Mouse (Mus musculus): ENCODE measurements around the gene Dhfr. TPM values are rescaled to one million over a fixed set of nuclear protein-coding genes. Genes with fewer than 3 reads are reported as not detected.
"Not testable (repeated sequence)": the region's sequence is repeated elsewhere in the genome, so short reads cannot be mapped to it uniquely, and the experiment has no call there.

The Dhfr gene
- polyA plus RNA-seq, 1 experiment from 2014 or later, result 10.6 TPM

GRCm38 (mm10) chr13:92346338-92346737 lies 8.2 kb upstream of the Dhfr start:
- H3K27me3 ChIP-seq (replicated peaks), result no peaks in the 10 kb centered on the region
- H3K4me1 ChIP-seq, result no peaks in the 10 kb centered on the region
- H3K4me3 ChIP-seq, result no peak overlapping the region
- no peak overlapping the region for H3K4me2 ChIP-seq (replicated peaks)
- H3K36me3 ChIP-seq, result peaks cover 39% of the 10 kb centered on the region
- no peak for ATAC-seq (ENCODE audit: low FRiP score, low read depth)
- 60% methylated on average over 5 of the region's 5 CpGs for WGBS
- H3K9ac ChIP-seq, result no peak overlapping the region
- no peaks in the 10 kb centered on the region for H3K9me3 ChIP-seq
- no peak overlapping the region for H3K27ac ChIP-seq

- Histone ChIP-seq H3K9ac (no peak overlapping the region), H3K27me3 (replicated peaks) (no peaks in the 10 kb centered on the region), H3K27ac (no peak overlapping the region), H3K4me3 (no peak overlapping the region), H3K4me2 (replicated peaks) (no peak overlapping the region), H3K9me3 (no peaks in the 10 kb centered on the region), H3K4me1 (peaks cover 11% of the 10 kb centered on the region), H3K36me3 (peaks cover 16% of the 10 kb centered on the region; the same call in 1 of the 2 replicates)
- no peak for ATAC-seq (ENCODE audit: low FRiP score, low read depth)
- 95% methylated on average over 6 of the region's 6 CpGs for WGBS
Observed at GRCm38 (mm10) chr13:92351100-92351499, 3.4 kb upstream of the Dhfr start.

DNA sequence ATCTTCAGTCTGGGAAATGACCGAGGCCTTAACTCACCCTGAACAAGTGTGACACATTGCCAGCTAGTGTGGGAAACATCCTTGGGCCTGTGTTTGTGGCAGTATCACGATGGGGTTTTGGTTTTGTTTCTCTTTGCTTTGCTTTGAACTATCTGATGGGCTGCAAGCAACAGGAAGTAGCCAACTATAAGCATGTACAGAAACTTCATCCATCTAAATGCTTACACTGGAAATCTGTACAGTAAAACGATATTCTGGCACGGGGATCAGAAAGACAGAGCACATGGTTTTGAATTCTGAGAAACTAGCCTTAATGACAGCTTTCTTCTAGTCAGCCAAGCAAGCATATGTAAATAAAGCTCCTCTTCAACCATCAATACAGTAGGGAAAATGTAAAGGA lies 570 bp upstream of the Dhfr start:
- peak overlapping the region; percentile 53 for H3K9ac ChIP-seq
- no peak overlapping the region for H3K27ac ChIP-seq
- peak; percentile 0; the same call in 1 of the 2 replicates for ATAC-seq (ENCODE audit: low FRiP score, low read depth)
- peak overlapping the region; percentile 96 for H3K4me2 ChIP-seq (replicated peaks)
- WGBS, result 28% methylated on average over 4 of the region's 4 CpGs
- H3K4me3 ChIP-seq, result peak overlapping the region; percentile 63
- peaks cover 9% of the 10 kb centered on the region for H3K36me3 ChIP-seq
- no peaks in the 10 kb centered on the region for H3K27me3 ChIP-seq (replicated peaks)
- H3K9me3 ChIP-seq, result no peaks in the 10 kb centered on the region
- peaks cover 15% of the 10 kb centered on the region for H3K4me1 ChIP-seq

GRCm38 (mm10) chr13:92355272-92355643 lies 732 bp downstream of the Dhfr start:
- ATAC-seq (ENCODE audit: low FRiP score, low read depth), result peak; percentile 52
- peak overlapping the region; percentile 62 for H3K9ac ChIP-seq
- H3K36me3 ChIP-seq, result peaks cover 6% of the 10 kb centered on the region
- H3K27ac ChIP-seq, result no peak overlapping the region
- under 1% methylated on average over 24 of the region's 24 CpGs for WGBS
- H3K4me3 ChIP-seq, result peak overlapping the region; percentile 63
- peaks cover 15% of the 10 kb centered on the region for H3K4me1 ChIP-seq
- H3K27me3 ChIP-seq (replicated peaks), result no peaks in the 10 kb centered on the region
- H3K4me2 ChIP-seq (replicated peaks), result peak overlapping the region; percentile 96
- H3K9me3 ChIP-seq, result no peaks in the 10 kb centered on the region

GRCm38 (mm10) chr13:92356376-92356775 lies 1.9 kb downstream of the Dhfr start:
- Histone ChIP-seq H3K9ac (no peak overlapping the region), H3K9me3 (no peaks in the 10 kb centered on the region), H3K4me1 (peaks cover 15% of the 10 kb centered on the region), H3K4me3 (no peak overlapping the region), H3K4me2 (replicated peaks) (peak overlapping the region; percentile 96), H3K27me3 (replicated peaks) (no peaks in the 10 kb centered on the region), H3K36me3 (no peaks in the 10 kb centered on the region; the same call in none of the 2 replicates), H3K27ac (no peak overlapping the region)
- WGBS, result 72% methylated on average over 7 of the region's 7 CpGs
- no peak for ATAC-seq (ENCODE audit: low FRiP score, low read depth)

DNA sequence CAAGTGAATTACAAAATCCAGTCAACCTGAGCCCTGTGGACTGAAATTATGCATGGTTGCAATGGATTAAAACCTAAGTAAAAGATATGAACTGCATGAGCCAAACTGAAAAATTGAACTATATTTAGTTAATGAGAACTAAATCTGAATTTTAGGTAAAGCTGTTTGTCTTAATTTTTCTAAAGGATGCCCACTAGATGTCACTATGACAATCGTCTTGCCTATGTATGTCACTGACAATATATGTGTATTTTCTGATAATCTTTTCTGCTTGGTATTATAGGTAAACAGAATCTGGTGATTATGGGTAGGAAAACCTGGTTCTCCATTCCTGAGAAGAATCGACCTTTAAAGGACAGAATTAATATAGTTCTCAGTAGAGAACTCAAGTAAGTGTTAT lies 3.1 kb downstream of the Dhfr start:
- no peak overlapping the region for H3K27ac ChIP-seq
- no peak overlapping the region for H3K4me3 ChIP-seq
- no peak overlapping the region for H3K9ac ChIP-seq
- H3K27me3 ChIP-seq (replicated peaks), result no peaks in the 10 kb centered on the region
- peaks cover 15% of the 10 kb centered on the region for H3K4me1 ChIP-seq
- H3K36me3 ChIP-seq, result no peaks in the 10 kb centered on the region; the same call in none of the 2 replicates
- no peak for ATAC-seq (ENCODE audit: low FRiP score, low read depth)
- no peaks in the 10 kb centered on the region for H3K9me3 ChIP-seq
- 71% methylated on average over 2 of the region's 2 CpGs for WGBS
- no peak overlapping the region for H3K4me2 ChIP-seq (replicated peaks)

DNA sequence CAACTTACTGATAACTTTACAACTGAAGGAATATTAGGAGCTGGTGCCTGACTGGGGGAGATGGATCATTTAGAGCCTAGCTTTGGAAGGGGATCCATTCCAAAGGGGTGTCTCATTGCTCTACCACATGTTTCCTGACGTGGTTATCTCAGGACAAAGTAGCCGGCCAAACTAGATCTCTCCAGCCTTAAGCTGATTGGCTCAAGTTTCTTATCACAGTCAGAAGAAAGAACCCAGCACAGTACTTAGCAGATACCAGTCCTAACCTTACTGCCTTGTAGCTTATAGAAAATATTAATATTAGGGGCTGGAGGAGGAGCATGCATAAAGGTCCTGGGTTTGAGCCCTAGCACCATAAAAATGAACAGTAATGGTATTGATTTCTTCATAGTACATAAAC lies 7.1 kb downstream of the Dhfr start:
- 92% methylated on average over 2 of the region's 2 CpGs for WGBS
- ATAC-seq (ENCODE audit: low FRiP score, low read depth), result no peak

GRCm38 (mm10) chr13:92365312-92365711 lies 10.8 kb downstream of the Dhfr start:
- no peaks in the 10 kb centered on the region for H3K27me3 ChIP-seq (replicated peaks)
- peaks cover 29% of the 10 kb centered on the region for H3K36me3 ChIP-seq
- 86% methylated on average over 4 of the region's 4 CpGs for WGBS
- no peak overlapping the region for H3K27ac ChIP-seq
- no peaks in the 10 kb centered on the region for H3K9me3 ChIP-seq
- no peak overlapping the region for H3K4me2 ChIP-seq (replicated peaks)
- H3K9ac ChIP-seq, result no peak overlapping the region
- ATAC-seq (ENCODE audit: low FRiP score, low read depth), result no peak
- no peaks in the 10 kb centered on the region for H3K4me1 ChIP-seq
- H3K4me3 ChIP-seq, result no peak overlapping the region

More for the DNA sequence above, 7.1 kb downstream of the Dhfr start:
- Histone ChIP-seq H3K9ac (no peak overlapping the region), H3K4me2 (replicated peaks) (no peak overlapping the region), H3K27me3 (replicated peaks) (no peaks in the 10 kb centered on the region), H3K27ac (no peak overlapping the region), H3K36me3 (no peaks in the 10 kb centered on the region; the same call in none of the 2 replicates), H3K9me3 (no peaks in the 10 kb centered on the region), H3K4me3 (no peak overlapping the region), H3K4me1 (0 out of 2 replicates have a peak, but pooled peaks cover 2% of the 10 kb centered on the region)

DNA sequence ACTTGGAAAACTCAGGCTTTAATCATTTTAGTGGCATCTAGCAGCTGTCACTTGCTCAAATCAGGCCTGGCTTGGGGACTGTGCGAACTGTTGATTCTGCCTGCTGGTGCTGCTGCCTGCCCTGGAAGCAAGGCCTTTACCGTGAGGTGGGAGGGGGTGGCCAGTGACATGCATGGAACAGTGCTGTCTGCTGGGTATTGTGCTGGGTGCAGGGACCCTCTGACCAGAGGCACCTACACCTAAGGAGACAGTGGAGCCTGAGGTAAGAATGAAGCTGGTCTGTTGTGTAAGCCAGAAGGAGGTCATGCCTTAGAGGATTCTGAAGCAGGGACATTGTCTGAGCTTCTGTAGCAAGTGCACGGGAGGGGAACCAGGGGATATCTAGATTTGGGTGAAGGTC lies 16.3 kb downstream of the Dhfr start:
- no peak overlapping the region for H3K27ac ChIP-seq
- H3K4me3 ChIP-seq, result no peak overlapping the region
- WGBS, result 90% methylated on average over 3 of the region's 3 CpGs
- ATAC-seq (ENCODE audit: low FRiP score, low read depth), result no peak
- H3K9ac ChIP-seq, result no peak overlapping the region
- no peaks in the 10 kb centered on the region for H3K27me3 ChIP-seq (replicated peaks)
- H3K36me3 ChIP-seq, result peaks cover 29% of the 10 kb centered on the region
- H3K4me1 ChIP-seq, result no peaks in the 10 kb centered on the region
- no peak overlapping the region for H3K4me2 ChIP-seq (replicated peaks)
- no peaks in the 10 kb centered on the region for H3K9me3 ChIP-seq

DNA sequence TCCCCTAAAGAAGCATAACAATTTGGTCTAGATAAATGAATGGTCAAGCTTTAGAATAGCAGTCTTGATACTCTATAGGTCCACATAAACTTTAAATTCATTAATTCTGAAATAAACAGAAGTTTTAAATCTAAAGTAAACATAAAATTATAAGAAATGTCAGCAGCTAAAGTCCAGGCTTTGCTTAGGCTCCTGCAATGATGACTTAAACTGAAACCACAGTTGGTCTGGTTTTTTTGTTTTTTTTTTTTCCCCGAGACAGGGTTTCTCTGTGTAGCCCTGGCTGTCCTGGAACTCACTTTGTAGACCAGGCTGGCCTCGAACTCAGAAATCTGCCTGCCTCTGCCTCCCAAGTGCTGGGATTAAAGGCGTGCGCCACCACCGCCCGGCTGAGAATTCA lies 16.9 kb downstream of the Dhfr start:
- not testable (repeated sequence) for H3K4me2 ChIP-seq (replicated peaks); H3K9ac ChIP-seq; H3K4me3 ChIP-seq; ATAC-seq (ENCODE audit: low FRiP score, low read depth); H3K9me3 ChIP-seq; H3K27me3 ChIP-seq (replicated peaks); H3K4me1 ChIP-seq; H3K27ac ChIP-seq
- H3K36me3 ChIP-seq, result peaks cover 33% of the 10 kb centered on the region
- WGBS, result 90% methylated on average over 6 of the region's 6 CpGs

DNA sequence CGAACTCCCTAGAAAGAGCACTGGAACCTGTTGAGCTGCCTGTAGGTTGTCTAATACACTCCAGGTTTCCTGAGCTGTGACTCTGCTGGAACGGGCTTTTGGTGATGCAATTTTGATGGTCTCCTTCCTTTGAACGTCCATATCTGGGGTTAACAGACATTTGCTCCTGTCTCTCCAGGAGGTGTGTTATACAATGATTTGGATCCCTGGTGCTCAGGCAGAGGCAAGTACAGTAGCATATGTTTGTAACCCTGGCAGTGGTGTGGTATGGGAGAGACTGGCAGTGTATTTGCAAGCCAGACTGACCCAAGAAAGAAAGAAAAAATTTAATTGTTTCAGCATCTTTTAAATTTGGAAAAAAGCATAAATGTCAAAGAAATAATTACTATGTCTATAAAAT lies 32.8 kb downstream of the Dhfr start:
- H3K9ac ChIP-seq, result no peak overlapping the region
- no peak overlapping the region for H3K4me3 ChIP-seq
- H3K27me3 ChIP-seq (replicated peaks), result no peaks in the 10 kb centered on the region
- no peak overlapping the region for H3K4me2 ChIP-seq (replicated peaks)
- 86% methylated on average over 3 of the region's 3 CpGs for WGBS
- H3K36me3 ChIP-seq, result peaks cover 7% of the 10 kb centered on the region; the same call in 1 of the 2 replicates
- H3K9me3 ChIP-seq, result no peaks in the 10 kb centered on the region
- no peak for ATAC-seq (ENCODE audit: low FRiP score, low read depth)
- no peak overlapping the region for H3K27ac ChIP-seq
- no peaks in the 10 kb centered on the region for H3K4me1 ChIP-seq

DNA sequence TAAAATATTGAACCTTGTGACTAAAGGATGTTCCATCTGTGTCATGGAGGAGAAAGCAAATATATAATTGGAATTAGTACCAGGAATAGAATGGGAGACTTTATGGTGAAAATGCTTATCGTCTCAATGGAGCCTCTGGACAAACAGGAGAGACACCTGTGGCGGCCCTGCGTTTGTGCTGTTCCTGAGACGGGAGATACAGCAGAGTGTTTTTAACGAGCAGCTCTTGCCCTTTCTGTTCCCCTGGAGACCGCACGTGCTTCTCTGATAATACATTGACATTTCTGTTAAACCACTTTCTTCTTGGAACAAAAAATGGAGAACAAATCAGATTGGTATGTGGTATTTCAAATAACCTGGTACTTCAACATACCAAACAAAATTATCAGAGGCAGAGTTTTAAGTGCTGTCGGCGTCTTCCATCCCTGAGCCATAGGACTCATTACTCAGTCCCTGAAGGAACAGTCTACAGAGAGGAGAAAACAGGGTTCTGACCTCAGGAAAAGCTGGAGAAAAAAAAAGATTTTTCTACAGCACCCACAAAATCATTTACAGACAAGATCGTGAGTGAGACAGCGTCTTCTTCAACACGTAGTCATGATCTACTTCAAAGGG lies 38.6 kb downstream of the Dhfr start:
- no peaks in the 10 kb centered on the region for H3K4me1 ChIP-seq
- 91% methylated on average over 12 of the region's 12 CpGs for WGBS

More for the DNA sequence above, 38.6 kb downstream of the Dhfr start:
- no peak for ATAC-seq (ENCODE audit: low FRiP score, low read depth)
- Histone ChIP-seq H3K9me3 (no peaks in the 10 kb centered on the region), H3K4me2 (replicated peaks) (no peak overlapping the region), H3K27ac (no peak overlapping the region), H3K9ac (no peak overlapping the region), H3K4me3 (no peak overlapping the region), H3K36me3 (no peaks in the 10 kb centered on the region), H3K27me3 (replicated peaks) (no peaks in the 10 kb centered on the region)
